Mouse (Mus musculus): ENCODE measurements around the gene Tmem120b. TPM values are rescaled to one million over a fixed set of nuclear protein-coding genes. Genes with fewer than 3 reads are reported as not detected.
A peak's percentile ranks its signal among the peaks of the same experiment; 100 is the strongest.

The Tmem120b gene
- polyA plus RNA-seq, 1 experiment: 3.9 TPM

GRCm38 (mm10) chr5:123120624-123121215 is 52.5 kb downstream of the Tmem120b start:
- WGBS: 71% methylated on average over 7 of the region's 7 CpGs
- DNase-seq (ENCODE audit: low read depth, low spot score): no peak

- DNase-seq (ENCODE audit: low read depth, low spot score): no peak
- 93% methylated on average over 4 of the region's 4 CpGs for WGBS
Measured at GRCm38 (mm10) chr5:123122181-123122580, 54.0 kb downstream of the Tmem120b start.

- no peak for DNase-seq (ENCODE audit: low read depth, low spot score)
- WGBS: 79% methylated on average over 6 of the region's 6 CpGs
Measured at GRCm38 (mm10) chr5:123125105-123125504, 56.9 kb downstream of the Tmem120b start.

- 72% methylated on average over 18 of the region's 18 CpGs for WGBS
- no peak for DNase-seq (ENCODE audit: low read depth, low spot score)
Measured at GRCm38 (mm10) chr5:123125638-123126406, 57.6 kb downstream of the Tmem120b start.

- WGBS: 90% methylated on average over 6 of the region's 6 CpGs
- DNase-seq (ENCODE audit: low read depth, low spot score): no peak
Measured at GRCm38 (mm10) chr5:123127031-123127430, 58.8 kb downstream of the Tmem120b start.

GRCm38 (mm10) chr5:123128426-123129169 is 60.4 kb downstream of the Tmem120b start:
- DNase-seq (ENCODE audit: low read depth, low spot score): no peak
- 78% methylated on average over 10 of the region's 10 CpGs for WGBS

GRCm38 (mm10) chr5:123129170-123129757 is 61.0 kb downstream of the Tmem120b start:
- DNase-seq (ENCODE audit: low read depth, low spot score): no peak
- WGBS: 85% methylated on average over 10 of the region's 10 CpGs

GRCm38 (mm10) chr5:123130030-123130813 is 62.0 kb downstream of the Tmem120b start:
- DNase-seq (ENCODE audit: low read depth, low spot score): no peak
- 76% methylated on average over 9 of the region's 9 CpGs for WGBS

- no peak for DNase-seq (ENCODE audit: low read depth, low spot score)
- WGBS: 35% methylated on average over 5 of the region's 5 CpGs
Measured at GRCm38 (mm10) chr5:123130814-123131148, 62.6 kb downstream of the Tmem120b start.

GRCm38 (mm10) chr5:123132308-123133071 is 64.3 kb downstream of the Tmem120b start, which contains the start of gene Rhof:
Gene Rhof (minus strand): TSS chr5:123132692.
- WGBS: 6% methylated on average over 44 of the region's 44 CpGs
- no peak for DNase-seq (ENCODE audit: low read depth, low spot score)

- WGBS: 22% methylated on average over 18 of the region's 18 CpGs
- no peak for DNase-seq (ENCODE audit: low read depth, low spot score)
Measured at GRCm38 (mm10) chr5:123133083-123133783, 65.0 kb downstream of the Tmem120b start.

GRCm38 (mm10) chr5:123133784-123134143 is 65.5 kb downstream of the Tmem120b start:
- DNase-seq (ENCODE audit: low read depth, low spot score): no peak

GRCm38 (mm10) chr5:123134186-123134874 is 66.1 kb downstream of the Tmem120b start:
- DNase-seq (ENCODE audit: low read depth, low spot score): no peak
- WGBS: 14% methylated on average over 13 of the region's 13 CpGs

More at GRCm38 (mm10) chr5:123133784-123134143, 65.5 kb downstream of the Tmem120b start:
- 32% methylated on average over 7 of the region's 7 CpGs for WGBS

GRCm38 (mm10) chr5:123134875-123135382 is 66.7 kb downstream of the Tmem120b start:
- no peak for DNase-seq (ENCODE audit: low read depth, low spot score)
- WGBS: 20% methylated on average over 8 of the region's 8 CpGs

GRCm38 (mm10) chr5:123135471-123136360 is 67.5 kb downstream of the Tmem120b start:
- peak; percentile 81 for DNase-seq (ENCODE audit: low read depth, low spot score)
- 3% methylated on average over 30 of the region's 30 CpGs for WGBS

- under 1% methylated on average over 13 of the region's 13 CpGs for WGBS
- DNase-seq (ENCODE audit: low read depth, low spot score): no peak
Measured at GRCm38 (mm10) chr5:123136361-123137043, 68.3 kb downstream of the Tmem120b start.
